Mouse (Mus musculus) frontal cortex, postnatal 10 days (tissue): ENCODE measurements around the gene Cnppd1.

Source experiments
- DNase-seq, 2 experiments: peaks; one replicate each; pipeline ENCODE4 v3.0.0; 2022; ENCODE audit warnings: low spot score in 2 of 2, mixed read lengths in 1 of 2

The Cnppd1 gene

DNA sequence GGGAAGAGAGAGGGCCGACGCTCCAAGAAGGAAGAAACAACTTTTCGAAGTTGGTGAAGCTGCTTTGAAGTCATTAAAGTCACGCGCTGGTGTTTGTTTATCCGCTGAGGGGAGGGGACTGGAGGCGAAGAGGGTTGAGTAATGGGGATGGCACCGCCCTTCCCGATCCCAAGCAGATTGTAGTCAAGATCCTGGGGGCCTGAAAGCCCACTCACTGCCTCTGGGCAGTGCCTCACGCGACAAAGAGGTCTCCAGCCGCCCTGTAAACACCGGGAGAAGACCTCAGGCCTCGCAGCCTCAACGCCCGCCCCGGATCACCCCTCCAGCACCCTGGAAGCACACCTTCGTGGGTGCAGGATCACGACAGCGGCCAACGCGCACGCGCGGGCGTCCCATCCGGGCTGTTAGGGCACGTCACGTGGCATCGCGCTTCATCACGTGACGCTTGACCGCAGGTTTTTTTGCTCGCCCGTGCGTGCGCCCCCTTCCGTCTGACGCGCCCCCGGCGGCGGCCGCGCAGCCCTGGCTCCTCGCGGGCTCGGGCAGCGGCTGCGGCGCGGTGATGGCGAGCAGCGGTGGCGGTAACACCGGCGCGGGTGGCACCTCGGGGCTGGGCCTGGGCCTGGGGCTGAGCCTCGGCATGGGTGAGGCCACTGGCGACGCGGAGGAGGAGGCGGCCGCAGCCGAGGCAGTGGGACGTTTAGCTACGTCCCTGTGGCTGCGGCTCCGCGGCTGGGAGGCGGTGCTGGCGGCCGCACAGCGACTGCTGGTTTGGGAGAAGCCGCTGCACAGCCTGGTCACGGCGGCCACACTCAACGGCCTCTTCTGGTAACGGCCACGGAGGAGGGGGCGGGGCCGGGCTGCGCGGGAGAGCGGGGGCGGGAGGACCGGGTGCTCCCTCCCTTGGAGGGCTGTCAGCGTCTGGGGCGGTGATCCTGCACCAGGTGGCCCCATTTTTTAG is at the start of gene Cnppd1, which contains the start of gene Retreg2:
TSS of gene Cnppd1 (minus strand) at position 411 of the 961 bp plus-strand sequence.
TSS of gene Retreg2 (plus strand) at position 478 of the 961 bp plus-strand sequence.
- DNase-seq, result peak; percentile 91 to 95

DNA sequence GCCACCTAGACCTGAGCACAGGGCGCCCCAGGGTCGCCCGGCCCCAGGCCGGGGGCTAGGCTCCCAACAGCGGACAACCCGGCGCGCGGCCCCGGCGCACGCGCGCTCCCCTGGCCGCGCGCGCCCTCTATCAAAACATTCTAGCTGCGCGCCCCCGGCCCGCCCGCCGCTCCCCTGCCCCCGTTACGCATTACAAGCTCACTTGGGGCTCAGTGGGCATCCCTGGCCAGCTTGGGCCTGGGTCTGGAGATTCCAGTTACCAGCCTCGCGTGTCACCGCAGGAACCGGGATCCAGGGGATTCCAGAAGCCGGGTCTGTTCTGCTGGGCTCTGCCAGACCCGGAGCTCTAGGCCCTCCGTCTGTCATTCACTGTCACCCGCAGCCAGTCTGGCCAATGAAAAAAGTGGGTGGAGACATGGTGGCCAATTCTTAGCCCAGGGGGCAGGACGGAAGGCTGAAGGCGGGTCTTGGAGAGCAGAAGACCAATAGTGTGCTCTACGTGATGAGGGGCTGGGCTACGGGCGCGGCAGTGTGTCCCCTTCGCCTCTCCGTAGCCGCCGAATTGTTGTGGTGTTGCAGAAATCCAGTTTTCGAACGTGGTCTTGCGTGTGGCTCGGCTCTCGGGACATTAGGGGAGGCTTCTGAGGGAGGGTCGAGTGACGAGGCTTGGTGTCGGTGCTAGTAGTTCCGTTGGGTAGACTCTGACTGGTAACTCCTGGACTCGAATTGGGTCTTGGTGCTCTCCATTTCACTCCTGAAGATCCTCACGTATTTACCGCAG is 49.3 kb upstream of the Cnppd1 start, which contains the start of the genes Ankzf1 and Atg9a:
TSS of gene Ankzf1 (plus strand) at position 530 of the 781 bp plus-strand sequence.
TSS of gene Atg9a (minus strand) at position 575 of the 781 bp plus-strand sequence.
- DNase-seq, result peak; percentile 95 to 98

DNA sequence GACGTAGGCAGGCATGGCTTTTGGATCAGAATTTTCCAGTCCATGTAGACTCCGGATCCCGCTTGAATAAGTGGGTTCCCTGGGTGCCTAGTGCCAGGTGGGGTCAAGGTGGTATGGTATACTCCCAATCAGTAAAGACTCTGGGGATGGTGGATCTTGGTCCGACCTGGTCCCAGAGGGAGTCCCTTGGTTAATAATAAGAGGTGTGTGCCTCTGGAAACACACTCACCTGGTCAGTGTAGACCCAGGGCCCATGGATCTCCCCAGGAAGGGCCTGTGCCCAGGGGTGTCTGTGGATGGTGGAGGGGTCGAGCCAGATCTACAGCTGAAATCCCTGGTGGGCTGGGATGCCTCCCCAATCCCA is 48.7 kb upstream of the Cnppd1 start:
- no peak for DNase-seq

- no peak for DNase-seq
Observed at GRCm38 (mm10) chr1:75190577-75190976, 48.1 kb upstream of the Cnppd1 start.

- no peak for DNase-seq
Observed at GRCm38 (mm10) chr1:75187914-75188483, 45.5 kb upstream of the Cnppd1 start.

- no peak for DNase-seq
Observed at GRCm38 (mm10) chr1:75187126-75187525, 44.6 kb upstream of the Cnppd1 start.

DNA sequence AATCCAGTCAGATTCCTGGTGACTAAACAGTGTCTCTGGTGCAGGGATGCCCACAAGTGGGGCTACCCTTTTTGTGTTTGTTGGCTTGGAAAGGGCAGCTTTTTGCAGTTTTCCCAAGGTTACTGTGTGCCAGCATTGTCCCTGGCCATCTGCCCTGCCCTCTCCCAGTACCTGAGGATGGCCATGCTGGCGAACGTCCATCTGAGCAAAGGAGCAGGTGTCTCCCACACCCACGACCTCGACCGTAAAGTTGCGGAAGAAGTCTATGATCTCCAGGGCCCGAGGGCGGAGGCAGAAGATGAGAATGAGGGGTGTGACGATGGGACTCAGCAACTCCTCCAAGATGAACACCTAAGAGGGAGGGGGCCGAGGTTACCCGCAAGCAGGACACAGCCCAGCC is 43.0 kb upstream of the Cnppd1 start:
- DNase-seq, result no peak

DNA sequence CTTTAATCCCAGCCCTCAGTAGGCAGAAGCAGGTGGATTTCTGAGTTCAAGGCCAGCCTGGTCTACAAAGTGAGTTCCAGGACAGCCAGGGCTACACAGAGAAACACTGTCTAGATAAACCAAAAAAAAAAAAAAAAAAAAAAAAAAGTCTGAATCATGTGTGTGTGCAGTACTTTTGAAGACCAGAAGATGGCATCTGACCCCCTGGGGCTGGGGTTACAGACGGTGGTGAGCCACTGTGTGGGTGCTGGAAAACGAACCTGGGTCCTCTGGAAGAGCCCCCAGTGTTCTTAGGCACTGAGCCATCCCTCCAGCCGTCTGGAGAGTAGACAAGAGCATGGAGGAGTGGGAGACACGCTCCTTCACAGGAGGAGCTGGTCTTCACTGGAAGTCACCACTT is 39.6 kb upstream of the Cnppd1 start:
- no peak for DNase-seq

DNA sequence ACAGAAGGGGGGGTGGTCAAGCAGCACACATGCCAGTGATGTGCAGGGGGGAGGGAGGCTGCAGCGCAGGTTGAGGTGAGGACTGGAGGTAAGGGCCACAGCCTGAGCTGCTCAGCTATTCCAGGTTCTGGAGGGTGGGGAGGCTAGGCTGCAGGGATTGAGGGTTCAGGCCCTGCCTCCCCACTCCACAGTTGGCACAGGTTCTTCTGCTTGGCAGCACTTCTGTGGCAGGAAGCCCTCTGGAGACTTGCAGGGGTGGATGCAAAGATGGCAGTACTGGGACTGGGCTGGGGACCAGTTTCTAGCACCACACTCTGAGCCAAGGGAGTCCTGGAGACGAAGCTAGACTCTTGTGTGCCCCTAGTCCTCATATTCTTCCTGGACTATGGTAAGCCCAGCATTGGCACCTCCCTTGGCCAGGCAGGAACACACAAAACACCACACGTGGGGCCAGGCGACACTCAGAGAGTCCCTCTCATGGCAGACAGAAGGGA is 38.9 kb upstream of the Cnppd1 start:
- no peak for DNase-seq

DNA sequence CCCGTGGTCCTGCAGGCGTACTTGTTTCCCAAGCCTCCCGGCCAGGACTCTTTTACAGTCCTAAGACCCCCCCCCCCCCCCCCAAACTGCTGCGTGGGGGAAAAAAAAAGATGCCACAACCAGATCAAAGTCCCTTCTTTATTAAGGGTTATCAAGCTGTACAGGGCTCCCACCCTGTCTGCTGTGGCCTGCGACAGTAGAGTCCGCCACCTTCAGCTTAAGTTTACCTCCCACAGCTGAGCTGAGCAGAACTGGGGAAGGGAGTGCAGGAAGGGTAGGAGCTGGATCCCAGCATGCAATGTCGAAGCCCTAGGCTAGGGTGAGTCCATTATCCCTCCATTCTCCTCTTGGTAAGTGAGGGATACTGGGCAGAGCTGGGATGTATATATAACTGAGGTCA is 38.2 kb upstream of the Cnppd1 start:
- no peak for DNase-seq

DNA sequence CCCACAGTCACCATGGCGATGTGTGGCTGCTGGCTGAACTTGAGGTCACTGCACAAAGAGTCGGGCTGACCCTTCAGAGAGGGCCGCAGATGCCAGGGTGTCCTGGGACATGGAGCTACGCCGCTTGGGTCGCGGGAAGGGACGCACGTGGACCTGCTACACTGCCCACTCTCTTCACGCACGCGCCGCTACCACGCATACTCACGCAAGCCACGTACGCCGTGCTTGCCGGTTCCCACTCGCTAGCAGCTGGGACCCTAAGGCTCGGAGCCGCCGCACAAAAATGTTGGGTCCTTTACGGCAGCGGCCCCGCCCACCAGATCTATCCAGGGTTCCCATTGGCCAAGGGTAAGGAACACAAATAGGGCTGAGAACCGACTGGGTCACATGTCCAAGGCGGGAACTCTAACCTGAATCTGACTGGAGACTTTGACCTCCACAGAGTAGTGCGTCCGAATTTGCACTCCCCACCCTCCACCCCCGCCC is 37.6 kb upstream of the Cnppd1 start, which contains the start of gene Abcb6:
TSS of gene Abcb6 (minus strand) at position 288 of the 486 bp plus-strand sequence.
- DNase-seq, result peak; percentile 92 to 94

GRCm38 (mm10) chr1:75179334-75180104 is 37.0 kb upstream of the Cnppd1 start:
- peak; percentile 51 for DNase-seq

GRCm38 (mm10) chr1:75168472-75169464 is 26.3 kb upstream of the Cnppd1 start, which contains the start of gene Zfand2b:
Gene Zfand2b, plus strand, starts transcription at chr1:75168646.
- DNase-seq, result peak; percentile 89 to 94

GRCm38 (mm10) chr1:75168093-75168471 is 25.6 kb upstream of the Cnppd1 start:
- no peak for DNase-seq

DNA sequence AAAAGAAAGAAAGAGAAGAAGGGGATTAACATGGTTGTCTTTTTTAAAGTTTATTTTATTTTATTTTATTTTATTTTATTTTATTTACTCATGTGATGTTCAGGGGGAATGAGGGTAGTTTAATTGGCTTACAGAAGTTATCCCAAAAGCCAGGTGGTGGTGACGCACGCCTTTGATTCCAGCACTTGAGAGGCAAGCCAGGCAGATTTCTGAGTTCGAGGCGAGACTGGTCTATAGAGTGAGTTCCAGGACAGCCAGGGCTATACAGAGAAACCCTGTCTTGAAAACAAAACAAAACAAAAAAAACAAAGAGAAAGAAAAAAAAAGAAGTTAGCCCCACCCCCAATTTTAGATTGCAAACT is 17.7 kb upstream of the Cnppd1 start:
- DNase-seq, result no peak

DNA sequence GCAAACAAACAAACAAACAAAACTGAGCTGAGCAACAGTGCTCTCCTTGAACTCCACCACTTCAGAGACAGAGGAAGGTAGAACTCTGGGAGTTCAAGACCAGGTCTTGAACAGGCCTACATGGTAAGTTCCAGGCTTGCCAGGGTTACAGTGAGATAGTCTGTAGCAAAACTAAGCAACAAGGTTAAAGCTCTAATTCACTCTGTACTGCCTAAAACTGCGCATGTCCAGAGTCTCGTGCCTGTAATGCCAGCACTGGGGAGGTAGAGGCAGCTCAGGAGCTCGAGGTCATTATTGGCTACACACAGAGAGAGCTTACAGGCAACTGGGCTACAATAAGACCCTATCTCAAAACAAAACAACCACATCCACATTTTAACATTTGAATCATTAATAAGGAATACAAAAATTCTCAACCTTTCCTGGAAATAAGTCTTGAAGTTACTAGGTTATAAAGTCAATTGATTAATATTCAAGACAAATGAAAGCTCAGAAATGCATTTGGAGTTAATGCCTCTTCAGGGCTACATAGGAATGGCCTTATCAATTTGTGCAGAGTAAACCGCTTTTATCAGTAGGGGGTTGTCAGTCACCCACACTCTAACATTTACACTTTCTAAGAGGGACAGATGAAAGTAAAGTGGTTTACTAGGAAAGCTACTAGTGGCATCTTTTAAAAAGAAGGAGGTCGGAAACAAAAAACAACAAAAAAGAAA is 17.2 kb upstream of the Cnppd1 start:
- no peak for DNase-seq

DNA sequence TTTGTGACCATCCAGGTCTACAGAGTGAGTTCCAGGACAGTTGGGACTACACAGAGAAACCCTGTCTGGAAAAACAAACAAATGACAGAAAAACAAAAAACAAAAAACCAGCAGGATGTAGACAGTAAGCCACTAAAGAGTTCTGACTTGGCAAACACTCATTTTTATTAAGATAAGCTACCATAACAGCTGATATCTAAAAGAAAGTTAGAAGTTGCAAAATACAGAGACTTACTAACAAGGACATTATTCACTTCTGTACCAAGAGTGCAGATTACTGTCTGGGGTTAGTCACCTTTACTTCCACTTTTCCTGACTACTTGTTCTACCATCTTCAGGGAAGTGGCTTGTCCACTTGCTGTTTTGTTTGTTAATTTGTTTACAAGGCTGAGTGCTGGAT is 16.5 kb upstream of the Cnppd1 start:
- no peak for DNase-seq

- no peak for DNase-seq
Observed at GRCm38 (mm10) chr1:75155837-75156236, 13.3 kb upstream of the Cnppd1 start.

GRCm38 (mm10) chr1:75148727-75149126 is 6.2 kb upstream of the Cnppd1 start:
- DNase-seq, result no peak
